Mouse (Mus musculus) gastrocnemius, postnatal 10 days (tissue): ENCODE measurements around the gene Gmcl1. TPM values are rescaled to one million over a fixed set of nuclear protein-coding genes. Genes with fewer than 3 reads are reported as not detected.
A peak's percentile ranks its signal among the peaks of the same experiment; 100 is the strongest.

Experiments
- DNase-seq: peaks from one replicate; pipeline ENCODE4 v3.0.0; 2021; ENCODE audit warnings: mixed read lengths
- long read RNA-seq, 2 experiments: library from polyadenylated mRNA; stranded (forward); transcript quantifications; one replicate each; pipeline ENCODE4 v2.0.0; 2021
- total RNA-seq, 2 experiments: library from RNA; stranded (reverse); gene quantifications; 2 replicates each; pipeline ENCODE4 v1.2.3; 2021

Gmcl1 gene
- 1 to 10 TPM; 3.9 to 5.8 TPM for total RNA-seq
- long read RNA-seq, experiment 1, transcript Gmcl1-201 (14 exons, 2,949 nt), result major isoform, 21 of 22 reads
- long read RNA-seq, experiment 1, partial matches to known transcripts, result 0 of 22 reads
- long read RNA-seq, experiment 1, other reads (novel, unspliced or antisense), result 1 of 22 reads
- long read RNA-seq, experiment 2, transcript Gmcl1-201 (14 exons, 2,949 nt), result major isoform, 19 of 22 reads
- long read RNA-seq, experiment 2, partial matches to known transcripts, result 1 of 22 reads
- long read RNA-seq, experiment 2, other reads (novel, unspliced or antisense), result 2 of 22 reads

GRCm38 (mm10) chr6:86733183-86733876 lies at the start of gene Gmcl1:
Gene Gmcl1, minus strand, starts transcription at chr6:86733383.
- peak; percentile 96 for DNase-seq

GRCm38 (mm10) chr6:86782342-86782741 lies 49.2 kb upstream of the Gmcl1 start:
- DNase-seq, result no peak

- no peak for DNase-seq
These were observed 48.3 kb upstream of the Gmcl1 start for GRCm38 (mm10) chr6:86781361-86781957.

- DNase-seq, result no peak
These were observed 45.9 kb upstream of the Gmcl1 start for GRCm38 (mm10) chr6:86778910-86779594.

- no peak for DNase-seq
These were observed 44.0 kb upstream of the Gmcl1 start for GRCm38 (mm10) chr6:86777181-86777580.

- no peak for DNase-seq
These were observed 43.5 kb upstream of the Gmcl1 start for GRCm38 (mm10) chr6:86776706-86777071.

GRCm38 (mm10) chr6:86776001-86776705 lies 43.0 kb upstream of the Gmcl1 start:
- DNase-seq, result peak; percentile 26

GRCm38 (mm10) chr6:86774937-86775336 lies 41.8 kb upstream of the Gmcl1 start:
- no peak for DNase-seq

GRCm38 (mm10) chr6:86773830-86774229 lies 40.6 kb upstream of the Gmcl1 start:
- no peak for DNase-seq

- no peak for DNase-seq
These were observed 39.4 kb upstream of the Gmcl1 start for GRCm38 (mm10) chr6:86772631-86773030.

GRCm38 (mm10) chr6:86768938-86769337 lies 35.8 kb upstream of the Gmcl1 start:
- DNase-seq, result no peak

- DNase-seq, result no peak
These were observed 35.1 kb upstream of the Gmcl1 start for GRCm38 (mm10) chr6:86768186-86768776.

GRCm38 (mm10) chr6:86767465-86767864 lies 34.3 kb upstream of the Gmcl1 start:
- DNase-seq, result no peak

- DNase-seq, result no peak
These were observed 32.5 kb upstream of the Gmcl1 start for GRCm38 (mm10) chr6:86765637-86766059.

GRCm38 (mm10) chr6:86754105-86754863 lies 21.1 kb upstream of the Gmcl1 start:
- DNase-seq, result no peak

GRCm38 (mm10) chr6:86752843-86753485 lies 19.8 kb upstream of the Gmcl1 start:
- no peak for DNase-seq

GRCm38 (mm10) chr6:86750961-86751360 lies 17.8 kb upstream of the Gmcl1 start:
- no peak for DNase-seq

- no peak for DNase-seq
These were observed 16.6 kb upstream of the Gmcl1 start for GRCm38 (mm10) chr6:86749817-86750216.

GRCm38 (mm10) chr6:86747171-86747570 lies 14.0 kb upstream of the Gmcl1 start:
- peak; percentile 34 for DNase-seq

- no peak for DNase-seq
These were observed 7.5 kb upstream of the Gmcl1 start for GRCm38 (mm10) chr6:86740652-86741051.
